Mouse (Mus musculus) kidney, adult 11 months (tissue): ENCODE results near the gene Cd200r3.

ENCODE experiments used
- DNase-seq: peaks from one replicate; pipeline ENCODE4 v3.0.0; 2022

Cd200r3 gene

DNA sequence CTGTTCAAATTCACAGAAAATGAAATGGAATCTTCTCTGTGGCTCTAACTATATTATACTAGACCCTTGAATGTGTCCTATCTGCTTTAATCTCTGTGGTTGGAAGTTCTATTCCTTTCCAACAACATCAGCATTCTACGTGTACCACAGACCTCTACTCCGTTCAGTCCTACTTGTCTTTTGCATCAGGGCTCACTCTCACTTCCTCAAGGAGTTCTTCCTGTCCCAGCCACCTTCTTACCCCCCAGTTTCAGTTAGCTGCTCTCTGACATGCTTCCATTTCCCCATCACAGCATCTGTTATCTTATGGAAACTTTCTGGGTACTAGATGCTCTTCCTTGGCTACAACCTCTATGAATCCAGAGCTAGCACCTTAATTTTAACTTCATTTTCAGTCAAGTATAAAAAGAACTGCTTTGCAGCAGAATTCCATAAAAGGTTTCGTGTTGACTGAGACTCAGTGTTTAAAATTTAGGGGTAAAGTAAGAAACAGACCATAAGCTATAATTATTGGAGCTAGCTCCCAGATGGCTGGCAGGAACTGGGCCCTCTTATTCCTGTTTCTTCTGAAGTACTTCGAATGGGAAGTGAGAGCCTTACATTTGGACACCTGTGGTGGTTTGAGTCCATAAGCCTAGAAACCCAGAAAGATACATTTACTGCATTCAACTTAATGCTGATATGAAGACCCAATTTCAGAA lies 50.0 kb downstream of the Cd200r3 start:
- DNase-seq = no peak

DNA sequence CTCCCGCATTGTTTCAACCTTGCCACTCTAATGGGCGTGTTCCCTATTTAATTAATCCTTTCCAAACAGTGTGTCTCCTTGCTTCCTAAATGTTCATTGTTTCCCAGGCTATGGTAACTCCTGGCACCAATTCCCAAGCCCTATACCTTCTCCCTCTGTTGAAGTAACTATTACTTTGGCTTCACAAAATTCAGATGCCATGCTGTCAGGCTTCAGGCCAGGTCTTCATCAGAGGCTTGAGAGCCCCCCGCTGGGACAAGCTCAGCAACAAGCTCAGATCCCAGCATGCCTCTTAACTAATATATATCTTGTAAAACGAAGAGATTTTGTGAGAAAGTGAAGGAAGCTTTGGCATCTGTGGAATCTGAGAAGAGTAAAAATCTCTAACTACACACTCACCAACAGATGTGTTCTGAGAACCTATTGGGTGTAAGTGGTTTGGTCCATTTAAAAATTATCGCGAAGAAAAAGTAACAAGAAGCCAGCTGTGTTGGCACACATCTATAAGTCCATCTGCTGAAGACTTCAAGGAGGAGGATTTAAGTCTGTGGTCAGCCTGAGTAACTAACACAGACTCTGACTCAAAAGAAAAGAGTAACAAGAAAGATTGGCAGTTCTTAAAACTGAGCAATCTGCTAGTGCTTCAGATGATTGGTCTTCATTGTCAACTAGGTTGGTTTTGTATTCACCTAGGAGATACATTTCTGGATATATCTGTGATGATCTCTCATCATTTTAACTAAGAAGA lies 50.9 kb downstream of the Cd200r3 start:
- DNase-seq = no peak

DNA sequence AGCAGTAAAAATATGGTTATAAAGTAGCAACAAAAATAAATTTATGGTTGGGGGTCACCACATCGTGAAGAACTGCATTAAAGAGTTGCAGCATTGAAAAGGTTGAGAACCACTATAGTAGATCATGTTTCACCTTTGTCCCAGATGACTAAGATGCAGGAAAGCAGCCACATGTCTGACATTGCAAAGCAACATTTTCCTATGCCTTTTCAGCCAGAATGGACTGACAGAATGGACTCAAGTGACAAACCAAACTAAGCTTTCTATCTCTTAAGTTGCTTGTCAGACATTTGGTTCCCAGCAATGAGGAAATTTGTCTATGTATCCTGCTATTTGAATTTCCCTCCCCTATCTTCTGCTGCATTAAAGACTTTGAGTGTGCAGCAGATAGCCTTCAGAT lies 51.6 kb downstream of the Cd200r3 start:
- DNase-seq = no peak

DNA sequence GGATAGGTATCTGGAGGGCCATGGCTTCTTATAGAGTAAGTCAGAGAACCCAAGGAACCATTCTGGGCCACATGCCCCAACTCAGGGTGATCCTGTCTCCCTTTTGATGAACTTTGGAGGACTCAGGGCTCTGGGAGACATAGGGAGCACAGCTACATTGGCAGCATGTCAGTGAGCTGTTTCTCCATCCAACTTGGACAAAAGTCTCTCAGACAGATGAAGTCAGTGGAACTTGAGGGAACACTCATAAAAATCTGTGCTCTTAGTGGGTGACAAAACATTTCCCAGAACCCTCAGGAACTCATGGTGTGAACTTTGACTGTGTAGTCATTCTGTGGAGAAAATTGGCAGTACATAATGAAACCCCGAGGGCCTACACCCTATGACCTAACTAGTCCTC lies 53.2 kb downstream of the Cd200r3 start:
- no peak for DNase-seq

DNA sequence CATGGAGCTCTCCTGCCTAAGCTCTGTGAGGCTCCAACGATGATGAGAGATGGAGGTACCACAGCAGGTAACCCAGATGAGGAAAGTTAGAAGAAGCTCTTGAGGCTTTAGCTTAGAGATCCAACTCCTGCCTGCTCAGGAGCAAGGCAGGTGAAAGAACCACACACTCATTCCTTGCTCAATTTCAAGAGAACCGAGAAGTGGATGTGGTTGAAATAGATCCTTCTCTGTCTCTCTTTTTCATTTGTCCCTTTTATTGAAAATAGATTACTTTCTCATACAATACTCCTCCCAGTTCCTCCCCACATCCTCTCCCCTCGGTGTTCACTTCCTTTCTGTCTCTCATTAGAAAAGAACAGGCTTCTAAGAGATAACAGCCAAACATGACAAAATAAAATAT lies 56.1 kb downstream of the Cd200r3 start:
- no peak for DNase-seq

DNA sequence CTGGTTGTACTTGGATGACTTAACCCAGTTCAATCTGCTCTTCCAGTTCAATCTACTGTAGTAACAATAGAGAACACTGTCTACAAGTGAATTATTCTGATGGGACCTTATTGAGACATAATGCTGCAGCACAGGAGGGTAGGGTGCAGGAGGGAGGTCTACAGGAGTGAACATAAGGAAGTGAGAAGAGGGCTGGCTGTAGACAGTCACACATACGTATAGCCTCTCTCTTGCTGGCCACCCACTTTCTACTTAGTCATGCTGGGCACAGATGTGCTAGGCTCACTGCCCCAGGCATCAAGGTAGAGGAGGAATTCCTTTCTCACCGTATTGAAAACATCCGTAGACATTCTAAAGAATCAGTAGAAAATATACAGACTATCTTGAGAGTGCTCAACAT lies 61.0 kb downstream of the Cd200r3 start:
- no peak for DNase-seq

DNA sequence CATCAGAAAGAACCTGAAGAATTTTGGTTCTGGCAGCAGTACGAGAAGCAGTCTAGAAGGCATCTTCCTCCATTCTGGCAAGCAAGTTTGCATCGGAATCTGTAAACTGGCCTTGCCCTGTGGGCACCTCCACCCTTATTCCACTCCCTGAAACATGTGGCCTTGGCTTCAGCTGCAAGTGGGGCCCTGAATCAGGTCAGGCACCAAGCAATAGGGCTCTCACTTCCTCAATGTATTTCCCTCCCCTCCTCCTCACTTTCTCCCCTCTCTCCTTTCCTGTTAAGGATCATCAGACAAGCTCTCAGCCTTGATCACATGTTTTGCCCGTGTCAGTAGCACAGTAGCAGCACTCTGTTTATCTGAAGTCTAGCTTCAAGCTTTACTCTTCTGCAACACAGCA lies 61.8 kb downstream of the Cd200r3 start:
- no peak for DNase-seq

DNA sequence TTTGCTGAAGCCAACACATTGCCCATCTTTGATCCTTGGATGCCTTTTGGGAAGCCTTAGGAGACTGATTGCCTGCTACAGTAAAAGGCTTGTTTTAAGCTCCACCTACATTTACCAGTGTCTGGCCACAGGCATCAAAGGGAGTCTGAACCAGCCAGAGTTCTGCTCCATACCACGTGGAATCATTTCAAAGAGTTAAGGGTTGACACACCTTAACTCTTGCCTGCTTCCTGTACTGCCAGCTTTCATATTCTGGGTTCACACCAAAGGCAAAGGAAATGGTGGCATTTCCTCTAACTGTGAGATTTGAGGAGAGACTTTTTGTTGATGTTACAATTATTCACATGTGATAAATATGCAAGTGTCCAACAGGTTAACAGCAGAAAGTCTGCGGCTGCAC lies 63.5 kb downstream of the Cd200r3 start:
- DNase-seq = no peak

DNA sequence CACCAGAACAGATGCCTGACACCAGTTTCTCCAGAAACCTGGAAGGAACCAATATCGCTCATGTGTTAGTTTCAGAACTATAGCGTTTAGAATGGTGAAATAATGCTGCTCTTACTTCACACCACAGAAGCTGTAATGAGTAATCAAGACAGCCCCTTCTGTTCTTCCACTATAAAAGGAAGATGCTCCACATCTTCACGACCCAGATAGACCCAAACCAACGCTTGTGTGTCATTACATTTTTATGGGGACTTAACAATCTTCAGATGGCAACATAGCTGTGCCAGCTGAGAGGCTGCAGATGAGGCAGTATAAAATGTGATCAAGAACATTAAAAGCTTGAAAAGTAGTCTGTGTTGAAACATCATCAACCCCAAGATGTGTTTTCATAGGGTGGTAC lies 64.3 kb downstream of the Cd200r3 start:
- no peak for DNase-seq

DNA sequence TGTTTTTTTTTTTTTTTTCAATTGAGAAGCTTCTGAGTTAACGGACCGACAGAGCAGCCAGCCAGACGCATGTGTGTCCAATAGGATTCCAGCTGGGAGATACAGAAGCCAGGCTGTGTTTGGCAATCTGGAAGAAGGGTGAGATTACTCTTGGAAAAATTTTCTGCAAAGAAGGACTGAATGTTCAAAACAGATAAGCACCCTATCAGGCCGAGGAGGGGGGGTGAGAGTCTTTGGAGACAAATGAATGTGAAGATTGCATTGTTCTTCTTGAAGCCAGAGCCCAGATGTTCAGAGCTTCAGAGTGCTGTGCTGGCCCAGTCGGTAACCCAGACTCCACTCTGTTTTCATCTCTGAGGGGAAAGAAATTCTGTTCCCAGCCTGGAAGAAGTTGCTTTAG lies 66.2 kb downstream of the Cd200r3 start:
- DNase-seq = no peak

DNA sequence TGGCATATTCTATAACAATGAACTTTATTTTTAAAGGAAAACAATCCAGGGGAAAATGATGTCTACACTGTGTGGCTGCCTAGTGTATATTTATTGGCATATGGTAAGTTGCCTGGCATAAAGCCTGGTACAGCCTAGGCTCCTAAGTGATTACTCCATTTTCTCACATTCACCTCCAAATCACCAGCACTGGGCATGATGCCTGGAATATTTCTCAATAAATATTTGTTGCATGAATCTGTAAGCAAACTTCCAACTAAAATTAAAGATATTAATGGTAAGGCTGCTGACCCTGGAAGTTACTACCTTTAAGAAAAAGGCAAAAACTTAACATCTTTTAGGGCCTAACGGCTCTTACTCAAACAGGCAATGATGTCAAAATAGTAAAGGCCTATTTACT lies 72.1 kb downstream of the Cd200r3 start:
- no peak for DNase-seq

DNA sequence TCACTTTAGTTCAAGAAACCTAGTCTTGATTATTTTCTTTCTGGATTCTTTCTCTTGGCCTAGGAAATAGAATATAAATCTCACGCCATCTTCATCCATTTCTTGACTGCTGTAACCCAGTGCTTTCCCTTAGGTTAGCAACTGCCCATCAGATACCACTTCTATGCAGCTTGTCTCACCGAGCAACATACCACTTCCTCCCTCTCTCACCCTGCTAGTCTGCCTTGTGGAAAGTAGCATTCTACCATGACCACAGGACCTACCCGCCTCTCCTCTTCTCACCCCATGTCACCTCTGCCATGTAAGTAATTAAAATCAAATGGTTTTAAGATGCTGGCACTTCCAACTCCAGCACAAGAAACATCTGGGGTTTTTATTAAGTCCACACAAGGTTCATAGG lies 73.0 kb downstream of the Cd200r3 start:
- DNase-seq = no peak

DNA sequence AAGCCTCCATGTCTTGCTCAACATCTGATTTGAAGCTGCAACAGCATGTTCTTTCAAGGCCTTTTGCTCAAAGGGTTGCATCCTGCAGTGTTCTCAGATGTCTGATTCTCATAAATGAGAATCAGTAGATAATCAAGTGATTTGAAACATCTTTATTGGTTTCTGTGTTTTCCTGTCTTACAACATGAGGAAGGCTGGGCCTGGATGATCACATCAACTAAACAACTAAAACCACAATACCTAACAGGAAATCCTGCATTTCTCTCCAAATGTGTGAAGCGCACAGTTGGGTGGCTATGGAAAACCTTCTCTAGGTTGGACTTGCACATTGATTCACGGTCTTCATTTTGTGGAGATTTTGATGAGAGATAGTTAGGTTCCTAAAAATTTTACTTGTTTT lies 75.4 kb downstream of the Cd200r3 start:
- no peak for DNase-seq

DNA sequence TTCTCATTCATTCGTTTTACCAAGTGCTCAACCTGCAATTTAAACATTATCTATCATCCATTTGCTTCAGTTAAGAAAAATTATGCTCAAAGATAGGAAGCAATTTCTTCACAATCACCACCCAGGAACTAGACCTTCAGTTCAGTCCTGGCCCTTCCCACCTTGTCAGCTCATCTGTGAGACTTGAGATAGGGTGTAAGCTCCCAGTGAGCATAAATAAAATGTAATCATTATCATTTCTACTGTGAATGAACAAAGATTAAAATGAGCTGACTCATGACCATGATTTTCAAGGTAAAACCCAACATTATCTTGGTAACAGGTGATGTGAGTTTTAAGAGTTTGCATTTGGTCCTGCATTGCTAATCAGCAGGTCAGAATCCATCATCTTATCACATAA lies 76.6 kb downstream of the Cd200r3 start:
- DNase-seq = no peak

DNA sequence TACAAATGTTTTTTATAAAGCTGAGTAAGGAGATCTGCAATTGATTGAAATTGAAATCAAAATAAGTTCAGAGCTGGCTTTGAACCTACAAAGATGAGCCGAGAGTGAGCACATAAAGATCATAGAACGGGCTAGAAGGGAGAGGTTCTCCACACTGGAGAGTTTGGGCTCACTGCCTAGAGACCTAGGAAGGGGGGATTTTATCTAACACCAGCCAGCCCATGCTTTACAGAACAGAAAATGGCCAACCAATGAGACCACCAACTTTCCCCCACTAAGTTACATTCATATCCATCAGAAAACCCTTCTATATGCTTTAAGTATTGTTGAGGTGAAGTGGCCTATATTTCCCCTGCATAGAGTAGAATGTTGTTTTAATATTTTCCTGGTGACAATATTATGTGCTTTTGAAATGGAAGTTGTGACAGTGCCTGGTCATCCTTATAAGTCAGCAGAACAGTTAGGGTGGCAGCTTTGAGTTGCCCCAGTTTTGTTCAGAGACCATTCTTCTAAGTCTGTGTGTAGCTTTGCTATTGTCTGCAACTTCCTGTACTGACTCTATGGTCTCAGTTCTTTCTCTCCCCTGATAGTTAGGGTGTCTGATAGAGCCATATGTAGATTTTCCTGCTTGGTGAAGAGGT lies 77.3 kb downstream of the Cd200r3 start:
- no peak for DNase-seq

DNA sequence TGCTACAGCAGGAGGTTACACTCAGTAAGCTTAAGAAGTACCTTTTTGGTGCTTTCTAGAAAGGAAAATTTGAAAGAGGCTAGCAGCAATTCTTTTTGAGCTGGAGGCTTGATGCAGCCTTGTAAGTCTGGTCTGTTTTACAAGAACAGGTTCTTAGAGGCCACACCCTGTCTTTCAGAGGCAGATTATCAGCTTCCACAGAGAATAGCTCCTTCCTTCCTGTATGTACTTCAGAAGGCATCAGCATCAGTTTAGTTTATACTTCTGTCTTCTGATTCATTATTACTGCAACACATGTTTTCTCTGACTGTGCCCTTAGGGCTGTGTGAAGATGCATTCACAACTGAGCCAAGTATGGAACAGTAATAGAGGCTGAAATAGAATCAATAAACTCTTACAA lies 78.0 kb downstream of the Cd200r3 start:
- no peak for DNase-seq

DNA sequence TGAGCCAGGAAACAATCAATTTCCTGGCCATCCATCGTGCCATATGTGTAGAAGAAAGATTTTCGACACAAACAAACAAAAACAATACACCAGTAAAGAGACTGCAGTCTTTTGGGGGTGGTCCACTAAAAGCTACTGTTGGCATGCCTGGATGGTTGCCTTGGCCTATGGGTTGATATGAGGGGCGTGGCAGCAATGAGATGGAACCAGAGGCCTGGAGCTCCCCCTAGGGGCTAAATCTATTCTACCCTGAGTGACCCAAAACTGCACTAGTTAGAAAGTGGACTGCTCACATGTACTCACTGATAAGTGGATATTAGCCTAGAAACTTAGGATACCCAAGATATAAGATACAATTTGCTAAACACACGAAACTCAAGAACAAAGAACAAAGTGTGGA lies 80.4 kb downstream of the Cd200r3 start:
- DNase-seq = peak; percentile 11

DNA sequence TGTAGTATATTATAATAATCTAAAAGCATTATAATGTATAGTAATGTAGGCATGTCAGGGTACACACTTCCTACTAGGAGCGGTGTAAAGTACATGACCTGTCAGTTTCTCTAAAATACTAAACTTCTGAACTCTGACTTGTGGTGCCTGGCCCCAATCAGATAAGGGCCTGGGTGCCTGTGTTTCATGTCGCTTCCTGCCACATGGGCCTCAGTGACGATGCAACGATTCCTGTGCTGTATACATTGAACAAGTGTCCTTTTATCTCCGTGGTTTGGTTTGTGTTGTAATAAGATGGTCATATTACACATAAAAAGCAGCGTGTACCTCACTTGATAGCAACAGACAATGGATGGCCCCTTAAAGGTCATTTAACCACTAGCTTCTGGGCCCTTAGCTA lies 81.8 kb downstream of the Cd200r3 start:
- DNase-seq = no peak

DNA sequence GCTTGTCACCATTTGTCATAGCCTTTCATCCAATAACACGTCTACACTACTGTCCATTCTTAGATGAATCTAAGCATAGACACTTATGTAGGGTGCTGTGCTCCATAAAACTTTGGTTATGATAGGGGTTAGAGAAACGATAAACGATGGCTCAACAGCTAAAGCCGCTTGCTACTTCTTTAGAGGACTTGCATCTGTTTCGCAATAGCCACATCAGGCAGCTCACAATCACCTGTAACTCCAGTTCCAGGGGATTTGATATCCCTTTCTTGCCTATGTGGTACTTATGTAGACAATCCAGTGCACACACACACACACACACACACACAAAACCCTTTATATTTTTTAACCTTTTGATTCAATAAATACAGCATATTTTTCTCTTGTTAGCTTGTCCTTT lies 85.6 kb downstream of the Cd200r3 start:
- no peak for DNase-seq

DNA sequence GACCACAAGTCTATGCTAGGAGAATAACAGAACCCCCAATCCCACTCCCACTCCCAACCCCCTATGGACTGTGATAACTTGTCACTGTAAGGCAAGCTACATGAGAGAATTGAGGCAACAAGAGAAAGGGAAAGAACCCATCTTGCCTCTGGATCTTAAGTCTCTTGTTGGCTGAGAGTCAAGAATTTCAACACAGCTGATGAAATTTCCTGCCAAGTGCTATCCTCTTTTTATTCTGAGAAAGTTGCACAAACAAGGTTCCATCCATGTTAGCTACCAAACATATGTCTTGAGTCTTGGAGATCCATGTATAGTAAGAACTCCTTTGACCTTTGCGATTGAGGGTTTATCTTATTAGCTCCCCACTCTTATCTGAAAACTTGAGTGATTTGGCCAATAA lies 86.0 kb downstream of the Cd200r3 start:
- DNase-seq = no peak

DNA sequence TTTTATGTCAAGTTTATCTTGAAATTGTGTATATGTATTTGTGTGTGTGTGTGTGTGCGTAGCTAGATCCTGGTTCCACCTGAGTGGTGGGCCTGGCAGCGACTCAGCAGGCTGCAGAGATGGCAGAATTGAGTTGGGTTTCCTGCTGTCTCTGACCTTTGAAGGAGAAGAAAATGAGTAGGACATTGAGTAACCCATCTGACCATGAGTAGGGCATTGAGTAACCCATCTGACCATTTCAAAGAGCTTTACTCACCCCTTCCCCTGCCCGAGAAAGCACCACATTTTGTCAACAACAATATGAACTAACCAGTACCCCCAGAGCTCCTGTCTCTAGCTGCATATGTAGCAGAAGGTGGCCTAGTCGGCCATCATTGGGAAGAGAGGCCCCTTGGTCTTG lies 86.6 kb downstream of the Cd200r3 start:
- DNase-seq = no peak

DNA sequence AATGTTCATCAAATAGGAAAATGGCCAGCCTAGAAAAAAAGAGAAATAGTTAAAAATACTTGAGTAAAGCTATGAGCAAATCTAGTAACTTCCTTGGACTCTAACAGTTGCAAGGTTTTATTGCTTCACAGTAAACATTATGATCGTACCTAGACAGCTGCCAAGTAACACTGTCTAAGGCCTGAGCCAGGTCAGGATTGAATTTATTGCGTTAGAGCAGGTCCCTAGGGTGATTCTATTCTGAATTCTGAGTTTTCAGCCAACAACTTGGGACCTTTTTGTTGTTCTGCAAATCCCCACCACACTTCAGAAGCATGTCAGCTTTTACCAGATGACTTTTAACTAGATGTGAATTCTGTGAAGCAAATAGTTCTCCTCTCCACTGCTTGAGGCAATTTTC lies 87.3 kb downstream of the Cd200r3 start:
- DNase-seq = no peak
